Mouse (Mus musculus) liver, embryonic 14.5 days (tissue): ENCODE measurements at regions not wholly inside any gene's neighbourhood (a gene's known extent, or its start where the extent isn't known, plus 50 kb on each side); places are given as distances from the start of the nearest gene placed in this dataset.
"Not testable (repeated sequence)": the region's sequence is repeated elsewhere in the genome, so short reads cannot be mapped to it uniquely, and the experiment has no call there.

Experiments used
- ATAC-seq: fragments of 200-750 bp; cut with Nextera tagmentation; 2 replicates; pipeline ENCODE4 v1.8.0; 2017; ENCODE audit warnings: moderate number of reproducible peaks, mild to moderate bottlenecking, moderate library complexity; ENCODE audit not compliant: insufficient read depth
- DNase-seq, 3 experiments: peaks; one replicate each; pipeline ENCODE4 v3.0.0-alpha.2; 2012 to 2013; ENCODE audit warnings: low read depth in 3 of 3, low spot score in 3 of 3
- H3K27ac ChIP-seq: fragments of 300-500 bp; sonication (generic); 2 replicates; pipeline ENCODE4 v1.5.1; 2014; ENCODE audit warnings: moderate library complexity, mild to moderate bottlenecking, control low read depth, inconsistent platforms
- H3K27me3 ChIP-seq: fragments of 300-500 bp; sonication (generic); 2 replicates; pipeline ENCODE4 v1.6.1; 2014; ENCODE audit warnings: mild to moderate bottlenecking, low read length, moderate library complexity; ENCODE audit not compliant: control insufficient read depth, insufficient read depth
- H3K36me3 ChIP-seq: fragments of 300-500 bp; sonication (generic); replicated peaks from 2 replicates; pipeline ENCODE4 v1.6.1; 2014; ENCODE audit warnings: low read depth; ENCODE audit not compliant: control insufficient read depth, insufficient read depth
- H3K4me1 ChIP-seq, 2 experiments: fragments of 200-500 bp in 1 of 2; fragments of 300-500 bp in 1 of 2; sonication (generic) in 1 of 2; replicated peaks; 2 replicates each; pipeline ENCODE4 v1.6.1; 2012 to 2014; ENCODE audit warnings: antibody characterized with exemption in 1 of 2, inconsistent platforms in 1 of 2, low read length in 1 of 2; ENCODE audit not compliant: control insufficient read depth in 2 of 2, insufficient read depth in 2 of 2
- H3K4me2 ChIP-seq: fragments of 300-500 bp; sonication (generic); 2 replicates; pipeline ENCODE4 v1.6.1; 2014; ENCODE audit warnings: low read depth, mild to moderate bottlenecking, control low read depth, moderate library complexity
- H3K4me3 ChIP-seq, 2 experiments: fragments of 200-500 bp in 1 of 2; fragments of 300-500 bp in 1 of 2; sonication (generic) in 1 of 2; 2 replicates each; pipeline ENCODE4 v1.5.1; 2012 to 2014; ENCODE audit warnings: low read depth in 2 of 2, low read length in 2 of 2, mild to moderate bottlenecking in 2 of 2, control low read depth in 1 of 2, inconsistent platforms in 1 of 2, moderate library complexity in 1 of 2; ENCODE audit not compliant: insufficient read depth in 1 of 2
- H3K9ac ChIP-seq: fragments of 300-500 bp; sonication (generic); replicated peaks from 2 replicates; pipeline ENCODE4 v1.6.1; 2014; ENCODE audit warnings: mild to moderate bottlenecking, control low read depth, moderate library complexity
- H3K9me3 ChIP-seq: fragments of 300-500 bp; sonication (generic); 2 replicates; pipeline ENCODE4 v1.6.1; 2016; ENCODE audit warnings: low read length, mixed read lengths; ENCODE audit not compliant: control insufficient read depth
- CTCF ChIP-seq: IDR thresholded peaks from 2 replicates; pipeline ENCODE4 v1.5.1; 2016; ENCODE audit warnings: antibody characterized with exemption, low read depth, control low read depth
- EP300 ChIP-seq: IDR thresholded peaks from 2 replicates; pipeline ENCODE4 v1.6.1; 2016; ENCODE audit warnings: antibody characterized with exemption, low read depth
- WGBS: fragments of 180-500 bp; shearing (Covaris S2); extraction: QIAGEN DNeasy Blood & Tissue Kit; methylation state at CpG from one replicate; pipeline ENCODE4 v1.1.7; 2014; ENCODE audit not compliant: insufficient replicate concordance; 5-methylcytosine and 5-hydroxymethylcytosine counted together

GRCm38 (mm10) chr12:77526581-77526980, 288.7 kb downstream of the Fut8 start:
- not testable (repeated sequence) for H3K9ac ChIP-seq, H3K27me3 ChIP-seq, H3K4me1 ChIP-seq, H3K4me3 ChIP-seq, H3K27ac ChIP-seq, ATAC-seq, H3K9me3 ChIP-seq, H3K36me3 ChIP-seq, H3K4me2 ChIP-seq, DNase-seq
- 75% methylated on average over 14 of the region's 14 CpGs for WGBS

GRCm38 (mm10) chr12:77527499-77527898, 289.6 kb downstream of the Fut8 start:
- no peaks in the 10 kb centered on the region for H3K9me3 ChIP-seq
- ATAC-seq (no peak), DNase-seq (no peak)
- no peaks in the 10 kb centered on the region for H3K36me3 ChIP-seq
- 59% methylated on average over 1 of the region's 1 CpGs for WGBS
- no peak overlapping the region for H3K27ac ChIP-seq
- TF ChIP-seq CTCF (no peak), EP300 (no peak)
- no peak overlapping the region for H3K9ac ChIP-seq
- H3K4me3 ChIP-seq = no peak overlapping the region
- H3K27me3 ChIP-seq = no peaks in the 10 kb centered on the region
- H3K4me1 ChIP-seq = no peaks in the 10 kb centered on the region
- H3K4me2 ChIP-seq = no peak overlapping the region

- no peaks in the 10 kb centered on the region for H3K36me3 ChIP-seq
Observed at GRCm38 (mm10) chr12:77527953-77528865, 290.3 kb downstream of the Fut8 start.

GRCm38 (mm10) chr12:77528868-77529271, 290.9 kb downstream of the Fut8 start:
- ATAC-seq (no peak), DNase-seq (no peak)
- no peak overlapping the region for H3K27ac ChIP-seq
- no peak for TF ChIP-seq CTCF
- H3K9ac ChIP-seq = no peak overlapping the region
- WGBS = 65% methylated on average over 8 of the region's 8 CpGs
- no peaks in the 10 kb centered on the region for H3K27me3 ChIP-seq
- H3K9me3 ChIP-seq = no peaks in the 10 kb centered on the region
- no peak overlapping the region for H3K4me3 ChIP-seq
- H3K36me3 ChIP-seq = no peaks in the 10 kb centered on the region
- H3K4me1 ChIP-seq = peaks cover 0 to 3% of the 10 kb centered on the region in 2 experiments; a peak in 2 of 4 replicates
- H3K4me2 ChIP-seq = no peak overlapping the region

More at GRCm38 (mm10) chr12:77527953-77528865, 290.3 kb downstream of the Fut8 start:
- no peaks in the 10 kb centered on the region for H3K9me3 ChIP-seq
- no peak overlapping the region for H3K9ac ChIP-seq
- WGBS = 70% methylated on average over 9 of the region's 9 CpGs
- H3K27ac ChIP-seq = no peak overlapping the region
- no peak overlapping the region for H3K4me2 ChIP-seq
- H3K27me3 ChIP-seq = no peaks in the 10 kb centered on the region
- ATAC-seq (no peak), DNase-seq (no peak)
- no peaks in the 10 kb centered on the region for H3K4me1 ChIP-seq
- TF ChIP-seq EP300 = no peak
- TF ChIP-seq CTCF = no peak
- H3K4me3 ChIP-seq = no peak overlapping the region

- no peak for DNase-seq
- WGBS = 61% methylated on average over 4 of the region's 4 CpGs
- Histone ChIP-seq H3K4me2 (no peak overlapping the region), H3K9ac (no peak overlapping the region), H3K9me3 (no peaks in the 10 kb centered on the region), H3K27me3 (no peaks in the 10 kb centered on the region), H3K27ac (no peak overlapping the region), H3K36me3 (no peaks in the 10 kb centered on the region), H3K4me3 (no peak overlapping the region), H3K4me1 (peaks cover 0 to 6% of the 10 kb centered on the region in 2 experiments; a peak in 2 of 4 replicates)
- TF ChIP-seq EP300 (no peak), CTCF (no peak)
- no peak for ATAC-seq
Observed at GRCm38 (mm10) chr12:77529414-77529813, 291.5 kb downstream of the Fut8 start.
